Mouse (Mus musculus) telencephalon, adult 2 months (tissue): Measurements from ENCODE around the gene Rimkla.

Source experiments
- DNase-seq: peaks from one replicate; pipeline ENCODE4 v3.0.0-alpha.2; 2011; ENCODE audit warnings: low read depth, low spot score

Rimkla gene

GRCm38 (mm10) chr4:119467720-119468380 is 24.6 kb downstream of the Rimkla start:
- no peak for DNase-seq

- no peak for DNase-seq
These were observed 26.6 kb downstream of the Rimkla start for GRCm38 (mm10) chr4:119465841-119466240.

- DNase-seq: no peak
These were observed 28.5 kb downstream of the Rimkla start for GRCm38 (mm10) chr4:119463756-119464419.

- DNase-seq: peak; percentile 49
These were observed 29.3 kb downstream of the Rimkla start for GRCm38 (mm10) chr4:119462858-119463755.

- DNase-seq: no peak
These were observed 30.0 kb downstream of the Rimkla start for GRCm38 (mm10) chr4:119462457-119462856.

GRCm38 (mm10) chr4:119460728-119461141 is 31.7 kb downstream of the Rimkla start:
- peak; percentile 94 for DNase-seq

GRCm38 (mm10) chr4:119460296-119460695 is 32.1 kb downstream of the Rimkla start:
- DNase-seq: no peak

GRCm38 (mm10) chr4:119453533-119453932 is 38.9 kb downstream of the Rimkla start:
- no peak for DNase-seq

- no peak for DNase-seq
These were observed 39.3 kb downstream of the Rimkla start for GRCm38 (mm10) chr4:119453128-119453527.

- no peak for DNase-seq
These were observed 42.0 kb downstream of the Rimkla start for GRCm38 (mm10) chr4:119450436-119450835.

GRCm38 (mm10) chr4:119447786-119448185 is 44.6 kb downstream of the Rimkla start:
- no peak for DNase-seq

GRCm38 (mm10) chr4:119447261-119447660 is 45.2 kb downstream of the Rimkla start:
- DNase-seq: no peak

GRCm38 (mm10) chr4:119442539-119442938 is 49.9 kb downstream of the Rimkla start:
- no peak for DNase-seq

- no peak for DNase-seq
These were observed 50.6 kb downstream of the Rimkla start for GRCm38 (mm10) chr4:119441836-119442235.

GRCm38 (mm10) chr4:119437936-119438335 is 54.5 kb downstream of the Rimkla start:
- DNase-seq: no peak

- no peak for DNase-seq
These were observed 61.8 kb downstream of the Rimkla start for GRCm38 (mm10) chr4:119430678-119431077.

- DNase-seq: no peak
These were observed 64.7 kb downstream of the Rimkla start for GRCm38 (mm10) chr4:119427680-119428079.

GRCm38 (mm10) chr4:119425601-119426000 is 66.8 kb downstream of the Rimkla start:
- no peak for DNase-seq

GRCm38 (mm10) chr4:119425077-119425476 is 67.4 kb downstream of the Rimkla start:
- DNase-seq: no peak

GRCm38 (mm10) chr4:119422294-119422964 is 70.0 kb downstream of the Rimkla start, which contains the start of the genes Ppcs and Zmynd12:
Gene Ppcs (minus strand): TSS chr4:119422420.
Gene Zmynd12 (plus strand): TSS chr4:119422814.
- peak; percentile 74 for DNase-seq

- DNase-seq: no peak
These were observed 70.5 kb downstream of the Rimkla start for GRCm38 (mm10) chr4:119421921-119422293.

- DNase-seq: no peak
These were observed 71.2 kb downstream of the Rimkla start for GRCm38 (mm10) chr4:119421191-119421590.
